Mouse (Mus musculus): Measurements from ENCODE around the gene Znrf4.
"Not testable (repeated sequence)": the region's sequence is repeated elsewhere in the genome, so short reads cannot be mapped to it uniquely, and the experiment has no call there.

The Znrf4 gene

DNA sequence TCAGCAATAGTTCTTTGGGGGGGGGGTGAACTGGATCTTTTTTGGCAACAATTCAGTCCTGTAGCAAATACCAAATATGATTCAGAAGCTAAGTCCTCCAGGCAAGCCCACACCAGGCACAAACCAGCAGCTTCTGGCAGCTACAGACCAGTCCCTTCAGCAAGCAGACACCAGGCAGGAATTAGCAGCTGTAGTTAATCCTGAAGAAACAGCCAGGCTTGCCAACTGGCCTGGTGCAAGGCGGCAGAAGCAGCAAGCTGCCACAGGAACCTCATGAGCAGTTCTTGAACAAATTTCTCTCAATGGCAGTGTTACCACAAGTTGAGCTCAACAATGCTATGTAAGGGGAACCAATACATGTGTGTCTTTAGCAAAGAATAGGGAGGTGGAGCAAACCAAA, 10.5 kb upstream of the Znrf4 start:
- no peak for DNase-seq

- no peak for DNase-seq
Measured at GRCm38 (mm10) chr17:56515690-56516410, 3.6 kb upstream of the Znrf4 start.

- DNase-seq: no peak
Measured at GRCm38 (mm10) chr17:56514916-56515315, 2.7 kb upstream of the Znrf4 start.

DNA sequence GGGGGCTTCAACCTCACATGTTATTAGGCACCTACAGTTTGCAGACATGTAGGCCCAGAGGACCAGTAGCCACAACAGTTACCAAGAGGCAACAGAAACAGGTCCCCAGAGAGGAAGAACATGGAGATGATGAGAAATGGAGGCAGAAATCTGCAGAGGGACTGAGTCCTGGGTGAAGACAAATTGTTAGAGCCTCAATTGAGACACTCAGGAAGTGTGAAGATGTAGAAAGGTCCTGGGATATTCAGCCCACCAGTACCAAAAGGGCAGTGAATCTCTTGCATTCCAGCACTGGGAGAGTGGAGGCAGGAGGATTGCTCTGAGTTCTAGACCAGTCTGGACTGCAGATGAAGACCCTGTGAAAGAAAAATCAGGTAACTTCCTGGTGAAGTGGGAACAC, 2.1 kb upstream of the Znrf4 start:
- no peak for DNase-seq

DNA sequence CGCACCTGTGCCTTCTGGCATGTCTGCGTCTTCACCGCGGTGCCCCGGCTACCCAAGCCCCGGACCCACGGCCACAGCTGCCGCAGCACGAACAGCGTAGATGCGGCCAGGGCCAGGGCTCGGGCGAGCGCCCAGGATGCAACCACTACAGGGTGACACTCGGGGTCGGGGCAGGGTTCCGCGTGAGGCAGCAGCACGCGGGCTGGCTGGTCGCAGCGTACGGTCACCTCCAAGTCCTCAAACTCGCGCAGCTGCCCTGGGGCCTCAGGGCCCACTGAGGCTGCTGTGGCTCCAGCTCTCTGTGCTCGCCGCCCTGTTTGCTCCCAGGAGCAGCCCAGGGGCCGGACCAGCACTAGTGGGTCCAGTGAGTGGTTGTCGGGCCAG, 532 bp downstream of the Znrf4 start:
- no peak for DNase-seq

GRCm38 (mm10) chr17:56510970-56511706, 1.1 kb downstream of the Znrf4 start:
- DNase-seq: no peak

- peak; percentile 53 for DNase-seq
Measured at GRCm38 (mm10) chr17:56510473-56510969, 1.7 kb downstream of the Znrf4 start.

DNA sequence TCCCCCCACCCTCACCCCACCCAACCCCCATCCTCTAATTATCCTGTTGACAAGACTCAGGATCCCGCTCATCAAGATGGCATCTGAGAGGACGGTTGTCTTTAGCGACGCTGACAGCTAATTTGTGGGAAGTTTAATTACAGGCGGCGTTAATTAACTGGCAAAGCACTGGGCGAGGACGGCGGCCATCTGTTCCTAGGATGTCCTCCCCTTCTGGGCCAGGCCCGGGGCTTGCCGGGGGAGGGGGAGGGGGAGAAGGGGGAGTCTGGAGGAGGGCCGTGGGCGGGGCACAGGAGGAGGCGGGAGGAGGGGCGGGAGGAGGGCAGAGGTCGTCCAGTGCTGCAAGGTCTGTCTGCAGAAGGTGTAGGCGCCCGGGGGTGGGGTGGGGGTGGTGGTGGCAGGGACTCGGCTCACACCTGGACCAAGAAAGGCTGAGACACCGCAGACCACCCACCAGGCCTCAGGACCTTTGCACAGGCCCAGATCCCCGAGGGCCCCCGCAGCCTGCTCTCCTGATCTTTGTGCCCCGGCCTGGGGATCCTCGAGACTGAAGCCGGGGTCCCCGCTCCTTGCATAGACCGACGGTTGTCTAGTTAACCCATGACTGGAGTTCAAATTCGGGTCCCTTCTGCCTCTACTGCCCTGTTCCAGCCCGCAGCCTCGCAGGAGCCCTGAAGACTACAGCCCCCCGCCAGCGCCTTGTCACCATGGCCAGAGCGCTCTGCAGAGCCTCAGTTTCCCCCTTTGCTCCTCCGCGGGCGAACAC, 2.3 kb downstream of the Znrf4 start:
- DNase-seq: no peak

GRCm38 (mm10) chr17:56509021-56509640, 3.1 kb downstream of the Znrf4 start:
- no peak for DNase-seq

DNA sequence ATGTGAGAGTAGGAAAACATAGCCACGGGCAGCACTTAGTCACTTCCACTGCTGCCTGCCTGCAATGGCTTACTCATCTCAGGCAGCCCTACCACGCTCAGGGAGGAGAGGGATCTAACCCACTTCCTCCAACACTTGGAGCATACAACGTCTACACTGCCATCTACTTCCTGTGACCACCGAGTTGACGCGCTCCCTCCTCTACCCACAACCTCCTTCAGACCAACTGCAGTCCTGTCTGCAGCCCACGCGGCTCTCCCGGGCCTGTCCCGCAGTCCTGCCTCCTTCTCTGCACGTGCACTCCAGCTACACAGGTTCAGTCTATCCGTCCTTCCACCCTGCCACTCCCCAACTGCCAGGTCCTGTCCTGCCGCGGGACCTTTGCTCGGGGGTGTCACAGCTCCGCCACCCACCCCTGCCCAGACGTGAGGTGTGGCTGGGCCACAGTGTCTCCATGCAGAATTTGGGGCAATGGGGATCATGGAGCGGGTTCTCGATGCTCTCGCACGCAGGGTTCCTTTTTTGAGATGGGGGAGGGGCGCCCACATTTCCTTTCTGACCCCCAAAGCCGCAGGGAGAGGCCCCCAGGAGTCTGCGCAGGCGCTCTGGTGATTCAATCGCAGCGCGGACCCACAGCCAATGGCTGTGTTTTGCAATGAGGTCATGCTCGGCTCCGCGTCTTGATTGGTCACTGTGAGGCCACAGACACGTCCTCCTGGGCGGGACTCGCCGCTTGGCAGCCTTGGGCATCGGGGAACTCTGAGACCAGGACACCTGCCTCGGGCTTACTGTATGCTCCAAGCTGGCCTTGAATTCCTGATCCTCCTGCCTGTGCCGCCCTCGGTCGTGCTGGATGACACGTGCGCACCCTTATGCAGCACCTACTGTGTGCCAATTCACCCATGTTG, 4.8 kb downstream of the Znrf4 start:
- DNase-seq: peak; percentile 99

DNA sequence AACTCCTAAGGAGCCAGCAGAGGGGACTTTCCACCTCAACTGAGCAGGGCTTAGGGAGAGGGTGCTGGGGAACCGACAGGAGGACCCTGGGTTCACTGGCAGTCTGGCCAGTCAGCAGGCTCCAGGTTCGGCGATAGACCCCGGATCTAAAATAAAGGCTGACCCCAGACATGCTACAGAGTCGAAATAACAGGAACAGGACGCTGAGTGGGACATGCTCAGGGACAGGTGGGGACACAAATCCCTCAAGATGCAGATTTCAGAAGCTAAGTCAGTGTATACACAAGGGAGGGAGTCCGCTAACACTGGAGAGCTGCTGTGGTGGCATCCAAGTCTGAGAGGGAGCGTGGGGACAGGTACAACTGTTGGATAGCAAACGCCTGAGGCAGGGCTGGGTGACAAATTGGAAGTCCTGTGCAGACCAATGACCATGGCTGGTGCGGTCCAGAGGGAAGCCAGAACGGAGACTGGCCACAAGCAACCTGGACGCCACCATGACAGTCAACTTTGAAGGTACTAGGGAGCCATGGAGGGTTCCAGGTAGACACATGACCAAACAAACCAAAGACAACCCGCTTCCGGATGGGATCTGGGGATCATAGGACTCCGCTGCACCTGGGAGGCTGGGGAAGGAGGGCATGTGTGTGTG, 5.7 kb downstream of the Znrf4 start:
- no peak for DNase-seq

DNA sequence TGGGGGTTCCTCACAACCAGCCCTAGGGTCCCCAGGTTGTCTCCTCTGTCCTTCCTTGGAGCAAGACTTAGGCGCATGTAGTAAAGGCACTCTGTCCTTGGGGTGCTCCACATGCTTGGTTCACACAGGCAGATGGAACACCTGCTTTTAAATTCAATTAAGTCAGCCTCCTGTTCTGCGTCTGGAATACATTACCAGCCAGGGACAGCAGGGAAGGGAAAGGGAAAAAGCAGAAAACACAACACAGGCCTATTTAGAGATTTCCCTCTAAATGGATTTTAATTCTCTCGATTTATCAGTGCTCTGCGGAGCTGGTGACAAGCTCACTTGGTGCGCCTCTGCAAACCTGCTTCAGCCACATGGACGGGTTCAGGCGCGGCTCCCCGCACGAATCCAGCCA, 6.8 kb downstream of the Znrf4 start:
- no peak for DNase-seq

- peak; percentile 69 for DNase-seq
Measured at GRCm38 (mm10) chr17:56502526-56502925, 9.7 kb downstream of the Znrf4 start.

DNA sequence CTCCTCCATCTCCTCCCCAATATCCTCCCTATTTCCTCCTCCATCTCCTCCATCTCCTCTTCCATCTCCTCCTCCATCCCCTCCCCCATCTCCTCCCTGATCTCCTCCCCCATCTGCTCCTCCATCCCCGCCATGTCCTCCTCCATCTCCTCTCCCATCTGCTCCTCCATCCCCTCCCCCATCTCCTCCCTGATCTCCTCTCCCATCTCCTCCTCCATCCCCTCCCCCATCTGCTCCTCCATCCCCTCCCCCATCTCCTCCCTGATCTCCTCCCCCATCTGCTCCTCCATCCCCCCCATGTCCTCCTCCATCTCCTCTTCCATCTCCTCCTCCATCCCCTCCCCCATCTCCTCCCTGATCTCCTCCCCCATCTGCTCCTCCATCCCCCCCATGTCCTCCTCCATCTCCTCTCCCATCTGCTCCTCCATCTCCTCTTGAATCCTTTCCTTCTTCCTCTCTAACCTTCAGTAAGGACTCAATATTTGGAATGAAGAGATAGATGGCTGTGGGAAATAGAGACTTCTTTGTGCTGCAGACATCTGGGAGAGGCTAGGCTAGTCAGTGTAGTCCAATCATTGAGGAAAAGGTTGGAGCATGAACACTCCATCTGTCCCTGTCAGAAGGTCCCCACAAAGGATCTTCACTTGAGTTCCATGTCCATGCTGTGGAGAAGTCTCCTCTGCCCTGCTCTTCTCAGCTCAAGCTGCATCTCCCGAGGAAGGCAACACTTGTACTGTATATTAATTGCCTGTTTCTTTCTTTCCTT, 10.4 kb downstream of the Znrf4 start:
- not testable (repeated sequence) for DNase-seq

DNA sequence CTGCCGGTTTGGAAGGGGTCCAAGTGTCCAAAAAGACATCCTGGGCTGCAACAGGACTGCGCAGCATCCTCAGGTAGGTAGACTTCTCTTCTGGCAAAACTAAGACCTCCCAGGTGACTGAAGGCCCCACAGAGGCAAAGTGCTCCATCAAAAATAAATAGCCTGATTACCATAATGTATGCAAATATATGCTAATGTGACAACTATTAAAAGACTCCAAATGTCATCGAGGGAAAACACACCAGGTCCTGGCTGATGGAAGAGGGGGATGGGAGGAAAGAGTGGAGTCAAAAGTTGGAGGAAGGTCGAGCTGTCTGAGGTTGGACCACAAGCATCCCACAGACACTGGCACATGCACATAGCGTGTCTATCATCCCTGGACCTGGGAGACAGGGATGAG, 13.0 kb downstream of the Znrf4 start:
- no peak for DNase-seq

- DNase-seq: peak; percentile 54
Measured at GRCm38 (mm10) chr17:56494480-56494879, 17.8 kb downstream of the Znrf4 start.

GRCm38 (mm10) chr17:56493841-56494240, 18.4 kb downstream of the Znrf4 start:
- peak; percentile 90 for DNase-seq

GRCm38 (mm10) chr17:56490438-56491152, 21.6 kb downstream of the Znrf4 start:
- DNase-seq: peak; percentile 82

GRCm38 (mm10) chr17:56488028-56488427, 24.2 kb downstream of the Znrf4 start:
- no peak for DNase-seq

- no peak for DNase-seq
Measured at GRCm38 (mm10) chr17:56487441-56487888, 24.8 kb downstream of the Znrf4 start.
